Mouse (Mus musculus): Measurements from ENCODE around the gene Anks1. TPM values are rescaled to one million over a fixed set of nuclear protein-coding genes. Genes with fewer than 3 reads are reported as not detected.

Gene Anks1
- polyA plus RNA-seq, 1 experiment from 2014 or later: 3.4 TPM

- Histone ChIP-seq H3K9me3 (replicated peaks) (no peaks in the 10 kb centered on the region), H3K36me3 (replicated peaks) (no peaks in the 10 kb centered on the region), H3K4me2 (no peak overlapping the region), H3K27ac (replicated peaks) (no peak overlapping the region), H3K4me1 (replicated peaks) (peaks cover 21% of the 10 kb centered on the region; the same call in 1 of the 2 replicates), H3K27me3 (no peaks in the 10 kb centered on the region), H3K4me3 (replicated peaks) (no peak overlapping the region), H3K9ac (no peak overlapping the region)
- WGBS (ENCODE audit: insufficient replicate concordance): 80% methylated on average over 10 of the region's 10 CpGs
- ATAC-seq (ENCODE audit: insufficient read depth): no peak
Measured at GRCm38 (mm10) chr17:27934136-27934910, 25.2 kb downstream of the Anks1 start.

GRCm38 (mm10) chr17:27935091-27935490 is 26.0 kb downstream of the Anks1 start:
- H3K9me3 ChIP-seq (replicated peaks): no peaks in the 10 kb centered on the region
- H3K27ac ChIP-seq (replicated peaks): no peak overlapping the region
- H3K27me3 ChIP-seq: no peaks in the 10 kb centered on the region
- no peak overlapping the region for H3K9ac ChIP-seq
- no peaks in the 10 kb centered on the region for H3K36me3 ChIP-seq (replicated peaks)
- 62% methylated on average over 3 of the region's 3 CpGs for WGBS (ENCODE audit: insufficient replicate concordance)
- peaks cover 20% of the 10 kb centered on the region; the same call in 1 of the 2 replicates for H3K4me1 ChIP-seq (replicated peaks)
- H3K4me2 ChIP-seq: no peak overlapping the region
- H3K4me3 ChIP-seq (replicated peaks): no peak overlapping the region
- no peak for ATAC-seq (ENCODE audit: insufficient read depth)

GRCm38 (mm10) chr17:27937054-27937615 is 28.0 kb downstream of the Anks1 start:
- WGBS (ENCODE audit: insufficient replicate concordance): 64% methylated on average over 4 of the region's 4 CpGs
- H3K27ac ChIP-seq (replicated peaks): no peak overlapping the region
- ATAC-seq (ENCODE audit: insufficient read depth): no peak
- no peaks in the 10 kb centered on the region for H3K27me3 ChIP-seq
- no peaks in the 10 kb centered on the region for H3K36me3 ChIP-seq (replicated peaks)
- peaks cover 17% of the 10 kb centered on the region; the same call in 1 of the 2 replicates for H3K4me1 ChIP-seq (replicated peaks)
- no peaks in the 10 kb centered on the region for H3K9me3 ChIP-seq (replicated peaks)
- H3K9ac ChIP-seq: no peak overlapping the region
- no peak overlapping the region for H3K4me3 ChIP-seq (replicated peaks)
- H3K4me2 ChIP-seq: no peak overlapping the region

DNA sequence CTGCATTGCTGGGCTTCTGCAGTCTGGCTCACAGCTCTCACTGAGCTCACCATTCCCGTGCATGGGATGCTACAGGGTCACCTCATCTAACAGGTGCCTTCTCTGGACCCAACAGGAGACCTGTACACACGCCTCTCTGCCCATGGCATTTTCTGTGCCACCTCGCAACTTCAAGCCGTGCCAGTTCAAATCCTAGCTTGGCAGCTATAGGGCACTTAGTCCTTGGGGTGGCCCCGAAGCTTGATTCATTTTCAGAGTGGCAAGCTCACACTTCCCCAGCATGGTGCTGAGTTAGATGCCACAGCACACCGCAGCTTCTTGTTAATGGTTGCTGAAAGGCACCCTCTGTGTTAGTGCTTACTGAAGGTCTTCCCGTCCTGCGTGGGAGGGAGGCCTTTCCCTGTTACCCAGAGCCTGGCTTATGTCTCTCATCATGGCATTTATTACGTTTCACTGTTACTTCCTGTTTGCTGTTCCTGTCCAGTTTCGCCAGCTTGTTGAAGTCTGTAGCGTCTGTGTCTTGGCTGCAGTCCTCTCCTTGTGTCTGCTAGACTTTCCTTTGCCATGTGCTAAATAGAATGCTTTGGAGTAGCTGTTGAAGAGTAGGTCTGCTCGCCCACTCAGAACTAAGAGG is 29.1 kb downstream of the Anks1 start:
- H3K4me3 ChIP-seq (replicated peaks): no peak overlapping the region
- H3K27ac ChIP-seq (replicated peaks): no peak overlapping the region; the same call in 1 of the 2 replicates
- no peaks in the 10 kb centered on the region for H3K36me3 ChIP-seq (replicated peaks)
- WGBS (ENCODE audit: insufficient replicate concordance): 58% methylated on average over 12 of the region's 12 CpGs
- H3K27me3 ChIP-seq: no peaks in the 10 kb centered on the region
- no peak overlapping the region for H3K4me2 ChIP-seq
- H3K4me1 ChIP-seq (replicated peaks): peaks cover 17% of the 10 kb centered on the region; the same call in 1 of the 2 replicates
- H3K9me3 ChIP-seq (replicated peaks): no peaks in the 10 kb centered on the region
- H3K9ac ChIP-seq: no peak overlapping the region
- ATAC-seq (ENCODE audit: insufficient read depth): no peak

- no peaks in the 10 kb centered on the region for H3K9me3 ChIP-seq (replicated peaks)
- 71% methylated on average over 5 of the region's 5 CpGs for WGBS (ENCODE audit: insufficient replicate concordance)
Measured at GRCm38 (mm10) chr17:27939028-27939427, 29.9 kb downstream of the Anks1 start.

DNA sequence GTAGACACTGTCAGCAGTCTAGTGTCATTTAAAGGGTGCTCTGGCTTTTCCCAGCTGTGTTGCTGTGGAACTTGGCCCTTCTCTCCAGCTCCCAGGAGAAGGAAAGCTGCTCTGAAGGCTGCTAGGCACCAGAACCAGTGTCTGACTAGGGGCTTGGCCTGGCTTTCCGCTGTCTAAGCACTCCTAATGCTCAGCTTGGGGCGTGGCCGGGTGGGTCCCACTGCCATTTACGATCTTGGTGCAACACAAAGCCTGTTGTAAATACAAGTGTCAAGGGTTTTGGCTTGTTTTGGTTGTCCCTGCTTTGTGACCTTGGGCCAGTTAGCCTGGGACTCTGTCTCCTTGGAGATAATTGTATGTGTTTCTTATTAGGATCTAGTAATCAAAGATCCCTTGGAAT is 31.2 kb downstream of the Anks1 start:
- no peak overlapping the region for H3K4me2 ChIP-seq
- no peak overlapping the region for H3K27ac ChIP-seq (replicated peaks)
- no peaks in the 10 kb centered on the region for H3K27me3 ChIP-seq
- H3K4me3 ChIP-seq (replicated peaks): no peak overlapping the region
- no peak overlapping the region for H3K9ac ChIP-seq
- no peaks in the 10 kb centered on the region for H3K36me3 ChIP-seq (replicated peaks)
- no peak for ATAC-seq (ENCODE audit: insufficient read depth)
- peaks cover 14% of the 10 kb centered on the region; the same call in 1 of the 2 replicates for H3K4me1 ChIP-seq (replicated peaks)
- WGBS (ENCODE audit: insufficient replicate concordance): 58% methylated on average over 4 of the region's 4 CpGs
- no peaks in the 10 kb centered on the region for H3K9me3 ChIP-seq (replicated peaks)

More at GRCm38 (mm10) chr17:27939028-27939427, 29.9 kb downstream of the Anks1 start:
- ATAC-seq (ENCODE audit: insufficient read depth): no peak
- Histone ChIP-seq H3K4me3 (replicated peaks) (no peak overlapping the region), H3K27ac (replicated peaks) (no peak overlapping the region), H3K4me2 (no peak overlapping the region), H3K9ac (no peak overlapping the region; the same call in 1 of the 2 replicates), H3K36me3 (replicated peaks) (no peaks in the 10 kb centered on the region), H3K27me3 (no peaks in the 10 kb centered on the region), H3K4me1 (replicated peaks) (peaks cover 17% of the 10 kb centered on the region; the same call in 1 of the 2 replicates)

DNA sequence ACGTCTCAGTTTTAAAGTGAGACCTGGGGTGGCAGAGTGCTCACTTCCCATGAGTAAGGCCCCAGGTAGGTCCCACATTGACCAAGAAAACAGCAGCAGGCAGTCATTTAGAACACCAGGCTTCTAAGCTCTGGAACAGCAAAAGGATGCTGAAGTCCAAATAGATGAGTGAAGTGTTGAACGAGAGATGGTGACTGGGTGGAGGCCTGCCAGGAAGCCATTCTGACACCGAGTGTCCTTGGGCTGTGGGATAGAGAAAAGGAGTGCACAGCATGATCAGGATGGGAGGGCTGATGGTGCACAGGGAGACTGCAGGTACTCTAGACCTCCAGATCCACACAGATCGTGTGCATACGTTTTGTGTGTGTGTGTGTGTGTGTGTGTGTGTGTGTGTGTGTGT is 32.1 kb downstream of the Anks1 start:
- no peak overlapping the region for H3K4me3 ChIP-seq (replicated peaks)
- H3K9me3 ChIP-seq (replicated peaks): no peaks in the 10 kb centered on the region
- no peak overlapping the region for H3K4me2 ChIP-seq
- ATAC-seq (ENCODE audit: insufficient read depth): no peak
- H3K27ac ChIP-seq (replicated peaks): no peak overlapping the region
- peaks cover 14% of the 10 kb centered on the region for H3K4me1 ChIP-seq (replicated peaks)
- 65% methylated on average over 5 of the region's 5 CpGs for WGBS (ENCODE audit: insufficient replicate concordance)
- H3K9ac ChIP-seq: no peak overlapping the region
- H3K27me3 ChIP-seq: no peaks in the 10 kb centered on the region
- no peaks in the 10 kb centered on the region for H3K36me3 ChIP-seq (replicated peaks)

GRCm38 (mm10) chr17:27941698-27942097 is 32.6 kb downstream of the Anks1 start:
- Histone ChIP-seq H3K9me3 (replicated peaks) (no peaks in the 10 kb centered on the region), H3K4me1 (replicated peaks) (peaks cover 14% of the 10 kb centered on the region), H3K4me2 (no peak overlapping the region), H3K27me3 (no peaks in the 10 kb centered on the region), H3K4me3 (replicated peaks) (no peak overlapping the region), H3K36me3 (replicated peaks) (no peaks in the 10 kb centered on the region), H3K27ac (replicated peaks) (no peak overlapping the region), H3K9ac (no peak overlapping the region)
- WGBS (ENCODE audit: insufficient replicate concordance): 60% methylated on average over 2 of the region's 2 CpGs
- ATAC-seq (ENCODE audit: insufficient read depth): no peak

DNA sequence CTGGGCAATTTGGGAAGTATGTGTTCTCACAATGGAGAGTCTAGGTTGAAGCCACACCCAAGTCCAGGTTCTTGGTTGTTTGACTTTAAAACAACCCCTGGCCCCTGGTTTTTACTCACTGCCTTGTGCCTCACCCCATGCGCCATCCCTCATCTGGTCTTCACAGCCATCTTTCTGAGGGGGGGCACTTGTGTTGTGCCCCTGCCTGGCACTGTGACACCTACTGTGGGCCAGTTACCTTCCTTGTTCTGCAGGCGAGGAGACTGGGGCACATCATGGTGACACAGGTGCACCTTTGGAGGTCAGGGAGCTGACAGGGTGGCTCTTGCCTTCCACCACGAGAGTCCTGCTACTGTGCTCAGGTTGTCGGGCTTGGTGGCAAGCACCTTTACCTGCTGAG is 33.0 kb downstream of the Anks1 start:
- no peak overlapping the region for H3K4me2 ChIP-seq
- no peaks in the 10 kb centered on the region for H3K9me3 ChIP-seq (replicated peaks)
- no peaks in the 10 kb centered on the region for H3K27me3 ChIP-seq
- no peak for ATAC-seq (ENCODE audit: insufficient read depth)
- H3K36me3 ChIP-seq (replicated peaks): no peaks in the 10 kb centered on the region
- no peak overlapping the region for H3K9ac ChIP-seq
- WGBS (ENCODE audit: insufficient replicate concordance): 67% methylated on average over 4 of the region's 4 CpGs
- no peak overlapping the region for H3K4me3 ChIP-seq (replicated peaks)
- H3K27ac ChIP-seq (replicated peaks): no peak overlapping the region
- H3K4me1 ChIP-seq (replicated peaks): peaks cover 14% of the 10 kb centered on the region

DNA sequence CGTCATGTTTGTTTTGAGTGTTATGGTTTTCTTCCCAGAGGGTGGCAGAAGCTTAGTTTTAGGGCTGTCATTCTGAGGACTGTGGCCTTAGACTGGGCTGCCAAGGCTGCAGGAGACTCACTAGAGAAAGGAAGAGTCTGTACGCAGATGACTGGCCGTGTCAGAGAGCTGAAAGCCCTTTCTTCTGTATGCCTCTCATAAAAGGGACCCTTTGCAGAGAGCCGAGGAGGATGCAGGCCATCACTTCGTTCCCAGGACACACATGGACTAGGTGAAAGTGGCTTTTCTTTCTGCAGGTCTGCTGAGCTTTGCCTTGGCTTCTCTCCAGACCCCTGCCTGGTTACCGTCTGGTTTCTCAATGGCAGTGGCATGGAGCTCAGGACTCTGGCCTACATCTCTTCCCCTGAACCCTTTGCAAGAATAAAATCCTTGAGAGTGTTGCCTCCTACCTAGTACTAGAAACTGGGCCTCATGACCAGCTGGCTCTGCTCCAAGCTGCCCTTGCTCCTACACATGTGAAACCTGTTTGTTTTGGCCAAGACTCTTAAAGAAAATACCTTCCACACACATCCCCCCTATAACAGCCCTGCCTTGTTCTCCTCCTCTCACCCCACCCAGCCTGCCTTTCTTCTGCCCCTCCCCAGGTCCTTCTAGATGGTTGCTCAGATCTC is 36.6 kb downstream of the Anks1 start:
- Histone ChIP-seq H3K9me3 (replicated peaks) (no peaks in the 10 kb centered on the region), H3K4me1 (replicated peaks) (no peaks in the 10 kb centered on the region; the same call in 1 of the 2 replicates), H3K36me3 (replicated peaks) (no peaks in the 10 kb centered on the region), H3K27me3 (no peaks in the 10 kb centered on the region), H3K9ac (no peak overlapping the region), H3K4me3 (replicated peaks) (no peak overlapping the region), H3K27ac (replicated peaks) (no peak overlapping the region), H3K4me2 (no peak overlapping the region)
- WGBS (ENCODE audit: insufficient replicate concordance): 67% methylated on average over 6 of the region's 6 CpGs
- no peak for ATAC-seq (ENCODE audit: insufficient read depth)

DNA sequence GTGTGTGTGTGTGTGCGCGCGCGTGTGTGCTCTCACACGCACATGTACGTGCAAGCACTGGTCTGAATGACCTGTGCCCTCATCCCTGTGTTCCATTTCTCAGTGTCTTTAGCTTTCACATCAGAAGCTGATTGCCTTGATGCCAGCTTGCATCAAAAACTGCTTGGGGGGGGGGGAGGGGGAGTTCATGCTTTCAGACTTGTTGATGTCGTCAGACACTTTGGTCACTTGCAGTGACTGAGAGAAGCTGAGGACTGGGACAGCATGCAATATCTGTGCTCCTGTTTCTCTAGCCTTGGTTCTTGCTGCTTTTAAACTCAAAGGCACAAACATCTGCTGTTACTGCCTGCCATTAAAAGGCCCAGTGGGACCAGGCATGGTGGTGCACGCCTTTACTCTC is 37.3 kb downstream of the Anks1 start:
- Histone ChIP-seq H3K27ac (replicated peaks) (no peak overlapping the region), H3K4me2 (no peak overlapping the region), H3K9me3 (replicated peaks) (no peaks in the 10 kb centered on the region), H3K4me1 (replicated peaks) (no peaks in the 10 kb centered on the region; the same call in 1 of the 2 replicates), H3K9ac (no peak overlapping the region), H3K27me3 (no peaks in the 10 kb centered on the region), H3K36me3 (replicated peaks) (no peaks in the 10 kb centered on the region), H3K4me3 (replicated peaks) (no peak overlapping the region)
- no peak for ATAC-seq (ENCODE audit: insufficient read depth)
- WGBS (ENCODE audit: insufficient replicate concordance): 87% methylated on average over 8 of the region's 8 CpGs

All from liver, embryonic 15.5 days (tissue).